Mouse (Mus musculus) megakaryocyte, adult 5-6 weeks (primary cell): ENCODE data around the gene Lrcol1. TPM values are rescaled to one million over a fixed set of nuclear protein-coding genes. Genes with fewer than 3 reads are reported as not detected.

Source experiments
- ATAC-seq: 2 replicates; pipeline ENCODE4 v1.8.0; 2016; ENCODE audit warnings: mild to moderate bottlenecking, inconsistent platforms; ENCODE audit not compliant: poor library complexity, severe bottlenecking
- total RNA-seq, 2 experiments: library from RNA; stranded (forward) in 1 of 2; stranded (reverse) in 1 of 2; fragments of 153-499, 151-499 nt in 1 of 2; fragments of 221-1000, 200-1000 nt in 1 of 2; gene quantifications; 2 replicates each; pipeline versions ENCODE4 v1.2.3 to v1.2.4; 2015 to 2017

Gene Lrcol1
- total RNA-seq, 2 experiments from 2014 or later, result not detected

DNA sequence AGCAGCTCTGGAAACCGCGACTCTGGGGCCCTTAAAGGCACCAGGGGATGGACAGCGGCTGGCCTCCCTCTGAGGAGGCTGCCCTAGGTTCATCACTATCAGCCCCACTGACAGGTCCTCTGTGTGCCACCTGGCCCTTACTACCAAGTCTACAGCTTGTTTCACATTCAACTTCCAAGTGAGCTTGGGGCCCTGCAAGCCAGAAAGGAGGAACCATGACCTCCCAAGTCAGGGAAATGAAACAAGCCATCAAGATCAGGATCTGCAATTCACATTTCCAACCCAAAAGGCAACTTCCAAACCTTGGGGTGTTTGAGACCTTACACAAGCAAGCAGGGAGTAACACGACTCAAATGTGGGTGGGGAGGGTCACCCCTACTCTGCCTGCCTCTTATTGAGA is 40.7 kb downstream of the Lrcol1 start:
- peak; percentile 66 for ATAC-seq

DNA sequence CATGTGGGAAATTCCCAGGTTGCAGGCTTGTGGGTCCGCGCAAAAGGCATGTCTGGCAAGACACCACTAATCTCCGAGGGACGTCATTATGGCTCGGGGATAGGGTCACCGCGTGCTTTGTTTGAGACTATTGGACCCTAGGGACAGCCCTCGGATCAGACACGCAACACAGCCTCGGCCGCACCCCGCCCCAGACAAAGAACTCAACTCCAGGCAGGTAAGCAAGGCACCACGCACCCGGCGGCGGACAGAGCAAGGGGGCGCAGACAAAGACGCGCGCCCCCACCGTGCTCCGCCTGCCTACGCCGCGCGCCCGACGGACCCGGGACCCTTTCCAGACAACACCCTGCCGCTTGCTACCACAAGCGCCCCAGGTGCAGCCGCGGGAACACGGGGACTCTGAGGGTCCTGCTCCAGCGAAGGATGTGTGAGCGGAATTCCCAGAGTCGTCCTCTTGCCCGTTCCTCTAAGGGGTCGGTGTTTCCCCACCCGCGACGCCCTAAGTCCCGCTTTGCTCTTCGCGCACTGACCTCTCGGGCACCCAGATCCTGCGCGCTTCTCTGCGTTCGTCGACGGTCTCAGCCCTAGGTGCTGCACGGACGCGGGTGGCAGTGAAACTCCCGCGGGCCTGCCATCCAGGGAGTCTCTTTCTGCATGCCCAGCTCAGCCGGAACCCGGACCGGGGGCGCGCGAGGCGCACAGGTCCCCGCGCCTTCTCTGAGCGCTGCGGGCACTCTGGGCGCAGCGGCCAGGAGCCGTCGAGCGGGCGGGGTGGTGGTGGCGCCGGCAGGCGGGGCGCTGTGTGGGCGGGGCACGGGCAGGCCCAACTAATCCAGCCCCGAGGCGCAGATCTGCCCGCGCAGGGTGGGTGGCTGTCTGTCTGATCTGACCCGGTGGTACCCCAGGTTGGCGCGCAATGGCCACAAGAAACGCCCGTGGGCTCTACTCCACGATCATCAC is 42.1 kb downstream of the Lrcol1 start:
- ATAC-seq, result peak; percentile 66

DNA sequence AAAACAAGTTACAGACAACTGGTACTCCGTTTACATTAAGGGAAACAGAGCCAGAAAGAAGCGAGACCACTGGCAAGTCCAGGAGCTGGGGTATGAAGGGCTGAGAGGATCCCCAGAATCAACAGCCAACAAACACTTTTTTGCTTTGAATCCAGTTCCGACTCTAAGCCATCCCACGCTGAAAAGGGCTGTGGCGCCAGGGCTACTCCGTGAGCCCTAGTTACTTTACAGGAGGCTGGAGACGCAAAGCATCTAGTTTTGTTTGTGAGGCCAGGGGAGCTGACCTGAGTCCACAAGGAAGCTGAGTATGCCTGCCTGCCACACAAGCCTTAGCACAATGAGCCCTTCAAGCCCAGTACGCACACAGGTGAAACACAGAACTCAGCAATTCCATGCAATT is 42.8 kb downstream of the Lrcol1 start:
- ATAC-seq, result no peak

DNA sequence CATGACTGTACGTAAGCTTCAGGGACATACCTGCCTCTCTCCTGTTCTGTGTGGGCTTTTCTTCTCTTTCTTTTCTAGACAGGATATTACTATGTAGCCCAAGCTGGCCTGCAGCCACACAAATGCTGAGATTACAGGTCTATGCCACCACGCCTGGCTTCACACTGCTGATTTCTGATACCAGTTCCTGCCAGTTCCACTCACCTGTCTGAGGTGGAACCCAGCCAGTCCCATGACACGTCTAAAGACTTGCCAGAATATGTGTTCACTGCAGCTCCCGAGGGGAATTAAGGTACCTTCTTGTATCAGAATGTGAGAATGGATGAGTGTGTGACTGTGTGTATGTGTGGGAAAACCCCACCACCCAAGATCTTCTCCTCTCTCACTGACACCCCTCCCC is 46.1 kb downstream of the Lrcol1 start:
- ATAC-seq, result no peak

DNA sequence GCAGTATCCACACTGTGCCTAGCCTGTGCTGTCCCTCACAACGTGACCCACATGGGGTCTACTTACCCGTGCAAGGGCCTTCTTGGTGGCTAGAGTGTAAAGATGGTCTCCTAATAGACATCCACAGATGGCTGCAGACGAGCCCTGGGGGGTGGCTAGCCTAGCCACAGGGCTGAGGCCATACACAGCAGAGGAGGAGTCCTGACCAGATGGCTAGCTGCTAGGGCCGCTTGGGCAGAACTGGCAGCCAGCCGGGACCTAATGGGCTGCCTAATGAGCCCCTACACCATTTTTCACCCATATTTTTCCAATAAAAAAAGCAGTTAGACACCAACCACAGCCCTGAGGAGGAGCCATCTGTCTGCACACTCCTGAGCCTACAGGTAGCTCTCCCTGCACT is 48.2 kb downstream of the Lrcol1 start:
- no peak for ATAC-seq

DNA sequence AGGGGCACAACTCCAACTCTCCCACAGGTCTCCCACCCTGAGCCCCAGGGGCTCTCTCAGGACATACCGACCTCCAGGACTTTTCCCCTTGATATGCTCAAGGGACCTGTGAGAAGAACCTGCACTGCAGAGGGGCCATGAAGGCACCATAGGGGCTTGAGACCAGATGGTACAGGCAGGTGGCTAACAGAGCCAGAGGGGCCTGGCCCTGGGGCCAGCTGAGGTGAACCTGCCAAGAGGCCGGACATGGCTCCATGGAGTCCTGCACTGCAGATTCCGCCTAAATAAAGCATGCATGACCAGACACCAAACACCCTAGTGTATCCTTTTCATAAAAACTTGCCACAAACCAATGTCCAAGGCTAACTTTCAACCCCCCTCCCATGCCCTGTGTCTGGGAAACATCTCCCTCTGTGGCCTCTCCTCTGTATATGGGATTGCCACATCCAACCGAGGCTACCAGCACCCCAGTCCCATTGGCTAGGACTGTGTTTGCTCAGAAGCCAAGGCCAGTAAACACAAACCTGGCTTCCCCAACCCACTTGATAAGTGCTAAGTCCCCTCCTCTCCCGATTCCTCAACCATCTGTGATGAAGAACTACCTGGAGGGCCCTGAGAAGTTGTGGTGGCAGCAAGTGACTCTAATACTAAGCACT is 50.6 kb downstream of the Lrcol1 start:
- ATAC-seq, result no peak

DNA sequence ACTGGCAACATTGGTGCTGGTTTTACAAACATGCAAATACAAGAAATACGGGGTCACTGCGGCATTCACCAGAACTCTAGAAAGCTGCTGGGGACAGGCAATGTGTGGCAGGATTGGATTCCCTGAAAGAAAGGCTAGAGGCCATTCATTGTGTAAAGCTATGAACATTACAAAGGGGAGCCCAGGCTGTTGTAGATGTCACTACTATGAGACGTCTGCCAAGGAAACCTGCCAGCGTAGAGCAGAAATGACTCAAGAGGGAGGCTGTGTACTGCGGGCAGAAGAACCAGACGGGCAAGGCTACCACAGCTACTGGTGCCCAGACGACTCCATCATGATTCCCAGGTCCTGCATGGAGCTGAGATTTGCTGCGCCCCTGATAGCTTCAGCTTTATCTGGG is 56.6 kb downstream of the Lrcol1 start:
- ATAC-seq, result no peak

DNA sequence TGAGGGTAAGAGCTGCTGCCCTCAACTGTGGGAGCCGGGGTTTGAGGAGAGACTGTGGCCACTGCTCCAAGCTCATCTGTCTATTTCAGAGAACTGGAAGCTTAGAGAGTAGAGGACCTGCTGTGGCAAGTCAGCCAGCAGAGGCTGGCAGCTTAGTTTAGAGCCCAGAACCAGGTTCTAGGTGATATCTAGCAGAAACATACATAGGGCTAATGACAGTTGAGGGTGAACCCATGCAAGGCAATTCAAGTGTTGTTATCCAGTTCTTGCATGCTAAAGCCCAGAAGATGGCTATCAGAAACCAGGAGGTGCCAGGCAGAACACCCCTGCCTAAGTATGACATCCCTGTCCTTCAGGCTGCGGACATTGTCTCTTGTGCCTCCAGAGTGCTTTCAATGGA is 58.0 kb downstream of the Lrcol1 start:
- no peak for ATAC-seq

DNA sequence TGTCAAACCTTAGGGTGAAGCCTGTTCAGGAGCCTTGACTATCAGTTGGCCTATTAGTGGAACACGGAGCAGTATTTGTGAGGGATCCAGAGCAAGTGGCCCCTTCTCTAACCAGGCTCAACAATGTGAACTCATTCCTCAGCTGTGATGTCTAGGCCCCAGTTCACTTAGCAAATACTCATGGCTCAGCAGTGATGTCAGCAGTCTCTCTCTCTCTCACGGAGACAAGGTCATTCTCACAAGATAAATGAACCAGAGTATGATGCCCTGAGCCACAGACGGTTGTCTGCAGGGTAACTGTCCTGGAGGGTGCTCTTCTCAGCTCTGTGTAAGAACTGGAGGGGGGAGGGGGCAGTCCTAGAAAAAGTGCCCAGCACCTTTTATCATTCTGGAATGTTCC is 59.4 kb downstream of the Lrcol1 start:
- no peak for ATAC-seq

Other genes starting within 250 kb of the Lrcol1 start
- gene Plcxd1, start 244.8 kb upstream of the Lrcol1 start, total RNA-seq (2015), result not detected in 2 replicates
- 0.11 TPM in 1 of 2 replicates, not detected in the other for gene Plcxd1, start 244.8 kb upstream of the Lrcol1 start, total RNA-seq (2017)
- 7.5 and 14.5 TPM in 2 replicates for gene Gtpbp6, start 236.5 kb upstream of the Lrcol1 start, total RNA-seq (2015)
- gene Gtpbp6, start 236.5 kb upstream of the Lrcol1 start, total RNA-seq (2017), result 15.9 and 17.9 TPM in 2 replicates
- gene Zfp605, start 234.6 kb upstream of the Lrcol1 start, total RNA-seq (2015), result 2.5 and 4.2 TPM in 2 replicates
- gene Zfp605, start 234.6 kb upstream of the Lrcol1 start, total RNA-seq (2017), result 5.9 and 8.1 TPM in 2 replicates
- gene Chfr, start 208.9 kb upstream of the Lrcol1 start, total RNA-seq (2015), result 45.7 and 49.6 TPM in 2 replicates
- gene Chfr, start 208.9 kb upstream of the Lrcol1 start, total RNA-seq (2017), result 73.1 and 78.6 TPM in 2 replicates
- gene Golga3, start 168.0 kb upstream of the Lrcol1 start, total RNA-seq (2015), result 11.9 and 12.6 TPM in 2 replicates
- gene Golga3, start 168.0 kb upstream of the Lrcol1 start, total RNA-seq (2017), result 22.7 and 24.6 TPM in 2 replicates
- 59.7 and 62.4 TPM in 2 replicates for gene Ankle2, start 113.7 kb upstream of the Lrcol1 start, total RNA-seq (2015)
- 86.8 and 106 TPM in 2 replicates for gene Ankle2, start 113.7 kb upstream of the Lrcol1 start, total RNA-seq (2017)
- 28.3 and 29.8 TPM in 2 replicates for gene Pgam5, start 74.8 kb upstream of the Lrcol1 start, total RNA-seq (2015)
- gene Pgam5, start 74.8 kb upstream of the Lrcol1 start, total RNA-seq (2017), result 19.4 and 23.4 TPM in 2 replicates
- 3.0 and 5.2 TPM in 2 replicates for gene Pxmp2, start 58.5 kb upstream of the Lrcol1 start, total RNA-seq (2015)
- gene Pxmp2, start 58.5 kb upstream of the Lrcol1 start, total RNA-seq (2017), result 5.0 and 8.6 TPM in 2 replicates
- gene Pole, start 58.4 kb upstream of the Lrcol1 start, total RNA-seq (2015), result 32.1 and 44.4 TPM in 2 replicates
- gene Pole, start 58.4 kb upstream of the Lrcol1 start, total RNA-seq (2017), result 21.7 and 23.2 TPM in 2 replicates
- not detected in 2 replicates for gene P2rx2, start 1.5 kb upstream of the Lrcol1 start, total RNA-seq (2015)
- gene P2rx2, start 1.5 kb upstream of the Lrcol1 start, total RNA-seq (2017), result 0.11 TPM in 1 of 2 replicates, not detected in the other
- gene Fbrsl1, start 103.8 kb downstream of the Lrcol1 start, total RNA-seq (2015), result 25.6 and 32.8 TPM in 2 replicates
- gene Fbrsl1, start 103.8 kb downstream of the Lrcol1 start, total RNA-seq (2017), result 12.3 and 26.0 TPM in 2 replicates
- gene Galnt9, start 199.6 kb downstream of the Lrcol1 start, total RNA-seq (2015), result 38.5 and 38.8 TPM in 2 replicates
- gene Galnt9, start 199.6 kb downstream of the Lrcol1 start, total RNA-seq (2017), result 20.4 and 22.2 TPM in 2 replicates